Mouse (Mus musculus): ENCODE data around the gene Baiap2l2. TPM values are rescaled to one million over a fixed set of nuclear protein-coding genes. Genes with fewer than 3 reads are reported as not detected.

Baiap2l2 gene
- polyA plus RNA-seq, 1 experiment: not detected

DNA sequence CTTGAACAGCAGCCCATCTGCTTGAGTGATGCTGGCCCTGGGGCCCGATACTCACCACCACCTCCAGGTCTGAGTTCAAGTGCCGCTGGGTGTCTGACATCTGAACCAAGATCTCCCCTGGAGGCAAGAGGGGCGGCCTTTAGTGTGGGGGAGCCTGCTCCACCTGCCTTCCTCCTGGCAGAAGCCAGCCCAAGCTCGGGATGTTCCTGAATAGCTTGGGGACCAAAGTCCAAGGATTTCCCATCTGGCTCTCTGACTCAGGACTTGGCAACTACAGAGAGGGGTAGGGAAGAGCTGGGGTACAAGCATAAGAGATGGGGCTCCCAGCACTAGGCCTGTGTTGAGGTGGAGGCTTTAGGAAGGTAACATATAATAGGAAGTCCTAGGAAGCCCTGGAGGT, 2.0 kb downstream of the Baiap2l2 start:
- no peak overlapping the region for H3K4me3 ChIP-seq (replicated peaks)
- peaks cover 19% of the 10 kb centered on the region for H3K4me1 ChIP-seq
- TF ChIP-seq FLI1 (IDR thresholded peaks at IDR 0.05; ENCODE audit: low read length): no peak
- TF ChIP-seq GATA1 (IDR thresholded peaks at IDR 0.05; ENCODE audit: borderline replicate concordance, low read length): no peak
- H3K36me3 ChIP-seq (replicated peaks; ENCODE audit: low read length): peaks cover 31% of the 10 kb centered on the region
- peaks cover 8% of the 10 kb centered on the region for H3K9me3 ChIP-seq
- H3K27me3 ChIP-seq (replicated peaks): peaks cover 6% of the 10 kb centered on the region

DNA sequence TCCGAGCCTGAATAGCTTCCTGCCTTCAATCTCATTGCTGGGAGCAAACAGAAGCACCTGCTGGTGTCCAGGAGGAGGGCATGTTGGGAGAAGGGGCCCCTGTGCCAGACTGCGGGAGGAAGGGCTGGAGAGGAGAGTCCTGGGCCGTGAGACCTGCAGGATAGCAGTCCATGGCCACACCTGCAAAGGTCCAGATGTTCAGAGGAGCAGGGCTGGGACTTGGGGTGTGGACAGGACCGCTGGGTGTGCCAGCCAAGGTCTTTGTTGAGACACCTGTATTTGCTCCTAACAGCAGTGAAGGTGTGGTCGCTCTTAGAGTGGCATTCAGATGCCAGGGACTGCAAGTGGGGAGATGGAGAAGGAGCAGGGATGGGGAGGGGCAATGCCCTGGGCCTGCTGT, 2.9 kb downstream of the Baiap2l2 start:
- Histone ChIP-seq H3K27me3 (replicated peaks) (peaks cover 6% of the 10 kb centered on the region), H3K36me3 (replicated peaks; ENCODE audit: low read length) (peaks cover 23% of the 10 kb centered on the region), H3K4me3 (replicated peaks) (no peak overlapping the region), H3K9me3 (peaks cover 8% of the 10 kb centered on the region), H3K4me1 (peaks cover 19% of the 10 kb centered on the region)
- TF ChIP-seq FLI1 (IDR thresholded peaks at IDR 0.05; ENCODE audit: low read length): no peak
- TF ChIP-seq GATA1 (IDR thresholded peaks at IDR 0.05; ENCODE audit: borderline replicate concordance, low read length): no peak

DNA sequence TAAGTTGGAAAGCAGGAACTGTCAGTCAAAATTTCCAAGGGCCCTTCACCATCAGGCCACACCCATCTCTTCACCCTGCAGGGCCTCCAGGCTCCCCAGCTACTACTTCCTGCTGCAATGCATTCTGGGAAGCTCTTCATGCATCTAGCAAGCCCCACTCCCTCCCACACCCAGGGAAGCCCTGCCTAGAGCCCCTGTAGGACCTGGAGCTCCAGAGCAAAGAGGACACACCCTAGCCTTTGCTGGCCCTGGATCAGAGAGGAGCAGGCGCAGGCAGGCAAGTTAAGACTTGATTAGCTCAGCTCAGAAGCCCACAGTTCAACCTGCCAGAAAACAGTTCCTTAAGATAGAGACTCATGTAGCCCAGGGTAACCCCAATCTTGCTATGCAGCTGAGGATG, 3.9 kb downstream of the Baiap2l2 start:
- Histone ChIP-seq H3K9me3 (peaks cover 14% of the 10 kb centered on the region), H3K36me3 (replicated peaks; ENCODE audit: low read length) (peaks cover 13% of the 10 kb centered on the region), H3K4me3 (replicated peaks) (peak overlapping the region; percentile 46), H3K27me3 (replicated peaks) (peaks cover 6% of the 10 kb centered on the region), H3K4me1 (peaks cover 24% of the 10 kb centered on the region)
- no peak for TF ChIP-seq FLI1 (IDR thresholded peaks at IDR 0.05; ENCODE audit: low read length)
- no peak for TF ChIP-seq GATA1 (IDR thresholded peaks at IDR 0.05; ENCODE audit: borderline replicate concordance, low read length)

DNA sequence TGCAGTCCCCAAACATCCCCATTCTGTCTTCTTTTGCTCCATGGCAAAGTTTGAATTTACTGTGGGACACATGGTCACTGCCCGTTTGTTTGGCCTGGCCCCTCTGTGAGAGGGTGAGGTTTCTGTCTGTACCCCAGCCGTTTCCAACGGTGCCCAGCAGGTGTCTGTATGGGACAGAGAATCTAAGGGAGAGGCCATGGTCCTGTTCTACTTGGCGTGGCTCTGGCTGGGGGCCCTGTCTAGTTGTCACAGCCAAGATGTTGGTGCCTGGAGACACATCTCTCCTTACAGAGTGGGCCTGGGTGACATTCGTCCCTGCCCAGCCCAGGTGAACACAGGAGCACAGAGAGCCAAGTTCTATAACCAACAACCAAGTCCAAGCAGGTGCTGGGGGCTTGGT, 4.5 kb downstream of the Baiap2l2 start:
- TF ChIP-seq GATA1 (IDR thresholded peaks at IDR 0.05; ENCODE audit: borderline replicate concordance, low read length): no peak
- TF ChIP-seq FLI1 (IDR thresholded peaks at IDR 0.05; ENCODE audit: low read length): no peak
- Histone ChIP-seq H3K27me3 (replicated peaks) (peaks cover 9% of the 10 kb centered on the region), H3K36me3 (replicated peaks; ENCODE audit: low read length) (peaks cover 7% of the 10 kb centered on the region), H3K4me3 (replicated peaks) (no peak overlapping the region), H3K9me3 (peaks cover 14% of the 10 kb centered on the region), H3K4me1 (peaks cover 24% of the 10 kb centered on the region)

DNA sequence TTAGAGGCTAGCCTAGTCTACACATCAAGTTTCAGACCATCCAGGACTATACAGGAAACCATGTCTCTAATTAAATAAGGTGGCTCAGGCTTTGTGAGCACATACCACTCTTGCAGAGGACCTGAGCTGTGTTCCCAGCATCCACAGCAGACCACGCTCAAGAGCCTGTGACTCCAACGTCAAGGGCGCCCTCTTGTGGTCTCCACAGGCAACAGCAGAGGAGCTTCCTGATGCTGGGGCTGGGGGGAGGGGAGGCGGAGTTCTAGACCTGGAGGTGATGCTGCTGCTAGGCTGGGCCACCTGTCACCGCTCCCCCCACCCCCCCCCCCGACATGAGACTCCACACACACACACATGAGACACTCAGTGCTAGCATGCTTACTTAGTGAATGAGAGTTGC, 5.1 kb downstream of the Baiap2l2 start:
- H3K27me3 ChIP-seq (replicated peaks): peaks cover 11% of the 10 kb centered on the region
- TF ChIP-seq GATA1 (IDR thresholded peaks at IDR 0.05; ENCODE audit: borderline replicate concordance, low read length) (no peak), FLI1 (IDR thresholded peaks at IDR 0.05; ENCODE audit: low read length) (no peak)
- no peak overlapping the region for H3K4me3 ChIP-seq (replicated peaks)
- H3K36me3 ChIP-seq (replicated peaks; ENCODE audit: low read length): peaks cover under 1% of the 10 kb centered on the region
- H3K9me3 ChIP-seq: peaks cover 14% of the 10 kb centered on the region
- H3K4me1 ChIP-seq: peaks cover 24% of the 10 kb centered on the region

DNA sequence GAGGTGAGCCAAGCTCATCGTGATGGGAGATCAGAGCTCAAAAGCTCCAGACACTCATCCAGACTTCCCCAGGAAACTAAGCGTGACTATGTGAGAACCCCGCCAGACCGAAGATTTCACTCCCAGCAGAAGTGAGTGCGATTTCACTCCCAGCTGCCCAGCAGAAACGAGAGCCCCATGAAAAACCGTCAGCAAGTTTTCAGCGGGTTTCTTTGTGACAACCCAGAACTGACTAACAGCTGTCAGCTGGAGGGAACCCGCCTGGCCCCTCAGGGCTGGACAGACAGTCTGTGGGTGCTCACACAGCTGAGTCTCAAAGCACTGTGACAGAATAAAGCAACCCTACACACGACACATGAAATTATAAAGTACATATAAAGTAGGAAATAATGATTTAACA, 7.6 kb downstream of the Baiap2l2 start:
- H3K4me1 ChIP-seq: peaks cover 32% of the 10 kb centered on the region
- H3K27me3 ChIP-seq (replicated peaks): peaks cover 20% of the 10 kb centered on the region
- no peak overlapping the region for H3K4me3 ChIP-seq (replicated peaks)
- H3K9me3 ChIP-seq: peaks cover 14% of the 10 kb centered on the region
- TF ChIP-seq FLI1 (IDR thresholded peaks at IDR 0.05; ENCODE audit: low read length) (no peak), GATA1 (IDR thresholded peaks at IDR 0.05; ENCODE audit: borderline replicate concordance, low read length) (no peak)
- H3K36me3 ChIP-seq (replicated peaks; ENCODE audit: low read length): no peaks in the 10 kb centered on the region

DNA sequence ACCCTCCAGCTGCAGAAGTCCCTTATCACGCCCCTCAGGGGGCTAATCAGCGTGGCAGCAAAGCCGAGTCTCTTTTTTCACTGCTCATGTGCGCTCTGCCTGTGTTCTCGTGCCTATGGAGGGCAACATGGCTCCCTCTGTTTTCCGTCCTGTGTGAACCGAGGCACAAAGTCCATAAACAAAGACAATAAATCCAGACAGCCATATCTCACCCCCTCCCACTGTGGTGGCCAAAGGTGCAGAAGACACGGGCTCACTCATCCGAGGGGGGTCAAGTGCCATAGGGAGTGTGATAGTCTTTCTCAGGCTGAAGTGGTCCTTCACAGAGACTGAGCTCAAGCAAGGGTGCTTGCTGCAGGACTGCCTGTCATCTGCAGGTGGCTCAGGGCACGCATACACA, 12.3 kb downstream of the Baiap2l2 start:
- TF ChIP-seq FLI1 (IDR thresholded peaks at IDR 0.05; ENCODE audit: low read length) (no peak), GATA1 (IDR thresholded peaks at IDR 0.05; ENCODE audit: borderline replicate concordance, low read length) (no peak)
- Histone ChIP-seq H3K4me1 (peaks cover 40% of the 10 kb centered on the region), H3K27me3 (replicated peaks) (peaks cover 31% of the 10 kb centered on the region), H3K36me3 (replicated peaks; ENCODE audit: low read length) (no peaks in the 10 kb centered on the region), H3K9me3 (peaks cover 6% of the 10 kb centered on the region), H3K4me3 (replicated peaks) (no peak overlapping the region)

DNA sequence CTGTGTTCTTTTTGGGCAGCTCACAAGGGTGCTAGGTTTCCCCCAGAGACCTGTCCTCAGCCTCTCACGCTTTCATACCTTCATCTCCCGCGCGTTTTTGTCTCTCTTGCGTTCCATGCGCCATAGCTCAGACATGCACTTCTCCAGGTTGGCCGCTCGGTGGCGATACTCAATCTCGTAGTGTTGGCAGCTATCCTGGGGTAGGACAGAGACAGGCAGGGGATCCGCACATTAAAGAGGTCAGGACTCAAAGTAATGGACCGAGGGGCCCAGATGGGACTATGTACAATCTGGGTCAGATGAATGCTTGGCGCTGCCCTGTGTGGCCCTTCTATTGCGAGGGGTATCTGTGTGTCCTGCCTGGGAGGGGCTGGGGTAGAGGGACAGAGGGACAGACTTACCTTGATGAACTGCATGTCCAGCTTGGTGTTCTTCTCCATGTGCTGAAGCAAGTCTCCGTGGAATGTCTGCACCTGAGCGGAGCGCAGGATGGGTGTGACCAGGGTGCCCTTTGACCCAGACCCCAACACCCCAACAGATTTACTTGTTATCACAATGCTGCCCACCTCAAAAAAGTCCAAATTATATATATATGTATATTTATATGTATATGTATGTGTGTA, 14.1 kb downstream of the Baiap2l2 start:
- H3K9me3 ChIP-seq: no peaks in the 10 kb centered on the region
- TF ChIP-seq GATA1 (IDR thresholded peaks at IDR 0.05; ENCODE audit: borderline replicate concordance, low read length): no peak
- no peak for TF ChIP-seq FLI1 (IDR thresholded peaks at IDR 0.05; ENCODE audit: low read length)
- peak overlapping the region; percentile 90 for H3K4me3 ChIP-seq (replicated peaks)
- H3K36me3 ChIP-seq (replicated peaks; ENCODE audit: low read length): no peaks in the 10 kb centered on the region
- H3K27me3 ChIP-seq (replicated peaks): peaks cover 48% of the 10 kb centered on the region
- peaks cover 35% of the 10 kb centered on the region for H3K4me1 ChIP-seq

DNA sequence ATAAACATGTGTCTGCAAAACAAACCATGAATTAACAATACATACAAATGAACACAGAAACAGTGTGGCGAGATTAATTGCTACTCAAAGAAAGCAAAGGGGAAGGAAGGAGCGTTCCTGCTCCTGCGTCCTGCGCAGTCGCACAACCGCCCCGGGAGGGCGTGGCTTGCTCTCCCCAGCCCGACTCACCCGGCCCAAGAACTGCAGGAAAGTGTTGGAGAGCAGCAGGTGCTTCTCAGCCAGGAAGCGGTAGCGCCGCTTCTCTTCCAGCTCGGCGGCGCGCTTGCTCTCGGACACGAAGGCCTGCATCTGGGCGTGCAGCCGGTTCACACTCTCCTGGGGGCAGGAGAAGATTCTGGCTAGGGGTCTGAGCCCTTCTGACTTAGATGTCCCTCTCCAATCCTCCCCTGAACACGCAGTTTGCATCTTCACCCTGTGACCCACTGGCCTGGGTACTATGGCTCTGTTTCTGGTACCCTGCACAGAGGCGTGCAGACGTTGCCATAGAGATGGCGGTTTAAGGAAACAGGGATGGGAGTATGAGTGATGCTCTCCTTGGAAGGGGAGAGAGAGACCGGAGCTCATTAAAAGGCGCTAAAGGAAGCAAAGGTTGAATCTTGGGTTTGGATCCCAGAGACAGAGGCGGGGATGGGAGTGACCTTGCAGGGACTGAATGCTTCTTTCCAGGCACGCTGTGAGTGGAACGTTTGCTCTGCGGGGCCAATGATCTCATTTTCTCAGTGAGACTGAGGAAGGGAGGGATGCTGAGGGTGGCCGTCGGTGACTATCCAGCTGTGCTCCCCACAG, 14.8 kb downstream of the Baiap2l2 start:
- H3K36me3 ChIP-seq (replicated peaks; ENCODE audit: low read length): no peaks in the 10 kb centered on the region
- peak overlapping the region; percentile 90 for H3K4me3 ChIP-seq (replicated peaks)
- TF ChIP-seq GATA1 (IDR thresholded peaks at IDR 0.05; ENCODE audit: borderline replicate concordance, low read length): no peak
- TF ChIP-seq FLI1 (IDR thresholded peaks at IDR 0.05; ENCODE audit: low read length): no peak
- no peaks in the 10 kb centered on the region for H3K9me3 ChIP-seq
- peaks cover 53% of the 10 kb centered on the region for H3K27me3 ChIP-seq (replicated peaks)
- peaks cover 35% of the 10 kb centered on the region for H3K4me1 ChIP-seq

DNA sequence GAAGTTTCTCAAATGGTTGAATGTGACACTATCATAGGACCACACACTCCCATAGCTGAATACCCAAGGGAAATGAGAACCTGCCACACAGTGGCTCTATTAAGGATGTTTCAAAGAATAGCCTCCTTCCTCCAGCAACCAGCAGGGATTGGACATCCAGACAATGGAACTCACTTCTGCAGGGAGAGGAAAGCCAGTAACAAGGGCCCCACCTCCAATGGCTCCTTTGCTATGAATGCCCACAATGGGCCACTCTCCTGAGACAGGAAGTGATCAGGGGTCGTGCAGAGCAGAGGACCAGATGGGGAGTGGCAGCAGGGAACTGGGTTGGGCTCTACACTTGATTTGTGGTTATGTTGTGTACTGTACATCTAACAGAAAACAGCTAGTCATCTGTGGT, 16.8 kb downstream of the Baiap2l2 start:
- peaks cover 11% of the 10 kb centered on the region for H3K9me3 ChIP-seq
- H3K4me3 ChIP-seq (replicated peaks): no peak overlapping the region
- peaks cover 32% of the 10 kb centered on the region for H3K4me1 ChIP-seq
- TF ChIP-seq FLI1 (IDR thresholded peaks at IDR 0.05; ENCODE audit: low read length): no peak
- no peak for TF ChIP-seq GATA1 (IDR thresholded peaks at IDR 0.05; ENCODE audit: borderline replicate concordance, low read length)
- no peaks in the 10 kb centered on the region for H3K36me3 ChIP-seq (replicated peaks; ENCODE audit: low read length)
- H3K27me3 ChIP-seq (replicated peaks): peaks cover 62% of the 10 kb centered on the region

All from megakaryocyte, embryonic 14.5 days (primary cell).